Mouse (Mus musculus): ENCODE measurements around the gene Banp. TPM values are rescaled to one million over a fixed set of nuclear protein-coding genes. Genes with fewer than 3 reads are reported as not detected.

Banp gene
- polyA plus RNA-seq, 1 experiment from 2014 or later = 47.2 TPM

DNA sequence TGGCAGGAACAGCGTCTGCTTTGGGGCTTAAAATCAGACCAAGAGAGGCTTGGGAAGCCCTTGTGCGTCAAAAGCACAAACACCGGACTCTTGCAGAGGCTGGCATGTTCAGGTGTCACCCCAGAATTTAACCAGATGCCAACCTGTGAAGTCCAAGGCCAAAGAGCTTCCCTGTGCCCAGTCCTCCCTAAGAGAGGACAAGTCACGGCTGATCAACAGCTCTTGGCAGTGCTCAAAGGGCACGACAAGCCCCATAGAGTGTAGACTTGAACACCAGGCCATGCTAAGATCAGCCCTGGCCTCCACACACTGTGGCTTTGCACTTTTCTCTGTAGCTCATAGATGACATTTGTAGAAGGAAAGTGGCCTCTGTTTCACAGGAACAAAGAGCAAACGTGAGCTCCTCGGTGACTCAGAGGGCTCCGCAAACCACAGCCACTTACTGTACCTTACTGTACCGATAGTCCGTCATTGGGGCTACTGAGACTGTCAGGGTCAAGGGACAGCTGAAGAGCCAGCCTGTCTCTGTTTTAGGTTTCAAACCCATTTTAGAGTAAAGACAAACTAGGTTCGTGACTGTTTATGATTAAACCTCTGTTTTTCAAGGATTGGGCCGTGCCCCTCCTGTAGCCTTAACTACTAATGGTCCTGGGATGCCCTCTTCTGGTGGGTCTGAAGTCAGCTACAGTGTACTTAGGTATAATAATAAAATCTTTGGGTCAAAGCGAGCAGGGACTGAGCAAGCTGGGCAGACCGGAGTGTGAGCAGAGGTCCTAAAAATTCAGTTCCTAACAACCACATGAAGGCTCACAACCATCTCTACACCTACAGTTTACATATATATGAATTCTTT is 16.7 kb upstream of the Banp start:
- Histone ChIP-seq H3K4me2 (ENCODE audit: low read length) (no peak overlapping the region), H3K27ac (ENCODE audit: low read depth, low read length) (no peak overlapping the region), H3K4me1 (ENCODE audit: control insufficient read depth, insufficient read depth, low read length) (peaks cover 14% of the 10 kb centered on the region), H3K27me3 (replicated peaks; ENCODE audit: control insufficient read depth, insufficient read depth, low read length) (no peaks in the 10 kb centered on the region), H3K9me3 (replicated peaks; ENCODE audit: control insufficient read depth, low read length) (no peaks in the 10 kb centered on the region), H3K36me3 (ENCODE audit: control insufficient read depth, insufficient read depth, low read length) (no peaks in the 10 kb centered on the region), H3K9ac (ENCODE audit: low read length) (no peak overlapping the region), H3K4me3 (ENCODE audit: low read depth, low read length) (no peak overlapping the region)
- ATAC-seq = no peak
- 84% methylated on average over 14 of the region's 14 CpGs for WGBS
- no peak for DNase-seq (ENCODE audit: low spot score)

DNA sequence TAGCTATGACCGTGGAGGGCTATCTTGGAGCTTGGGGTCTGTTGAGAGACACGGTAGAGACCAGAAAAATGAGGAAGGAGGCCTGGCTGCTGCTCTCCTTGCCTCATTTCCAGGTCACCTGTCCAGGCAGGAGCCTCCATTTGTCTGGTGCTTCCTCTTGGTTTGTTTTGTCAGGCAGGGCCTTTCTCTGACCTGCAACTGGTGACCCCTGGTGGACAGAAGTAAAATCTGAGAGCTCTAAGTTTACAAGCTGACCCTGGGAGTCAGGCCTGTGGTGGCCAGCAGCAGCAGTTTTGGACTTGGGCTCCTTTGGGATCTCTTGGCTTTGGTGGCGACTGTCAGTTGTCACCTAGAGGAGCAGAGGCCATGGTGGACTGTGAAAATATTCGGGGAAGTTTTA is 15.0 kb upstream of the Banp start:
- WGBS = 31% methylated on average over 4 of the region's 4 CpGs
- Histone ChIP-seq H3K9me3 (replicated peaks; ENCODE audit: control insufficient read depth, low read length) (no peaks in the 10 kb centered on the region), H3K4me3 (ENCODE audit: low read depth, low read length) (no peak overlapping the region), H3K27ac (ENCODE audit: low read depth, low read length) (peak overlapping the region; percentile 84), H3K4me2 (ENCODE audit: low read length) (no peak overlapping the region), H3K4me1 (ENCODE audit: control insufficient read depth, insufficient read depth, low read length) (peaks cover 14% of the 10 kb centered on the region), H3K9ac (ENCODE audit: low read length) (no peak overlapping the region), H3K36me3 (ENCODE audit: control insufficient read depth, insufficient read depth, low read length) (no peaks in the 10 kb centered on the region), H3K27me3 (replicated peaks; ENCODE audit: control insufficient read depth, insufficient read depth, low read length) (no peaks in the 10 kb centered on the region)
- ATAC-seq (no peak), DNase-seq (ENCODE audit: low spot score) (peak; percentile 45)

DNA sequence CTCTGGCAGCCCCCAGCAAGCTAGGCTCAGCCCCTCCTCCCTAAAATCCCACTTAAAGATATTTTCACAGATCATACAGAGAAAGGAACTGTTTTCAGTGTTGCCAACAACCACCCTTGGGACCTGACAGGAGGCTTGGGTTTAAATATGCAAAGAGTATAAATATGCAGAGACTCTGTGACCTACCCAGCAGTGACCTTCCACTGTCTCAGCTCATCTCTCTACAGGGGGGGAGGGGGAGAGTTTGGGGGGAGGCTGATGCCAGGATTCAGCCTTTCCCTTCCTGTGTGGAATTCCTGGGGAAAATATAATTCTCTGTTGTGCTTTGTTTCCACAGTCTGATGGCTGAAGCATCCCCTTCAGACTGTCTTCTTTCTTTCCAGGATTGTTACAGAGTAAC is 14.6 kb upstream of the Banp start:
- DNase-seq (ENCODE audit: low spot score) (no peak), ATAC-seq (peak; percentile 42; the same call in 1 of the 2 replicates)
- Histone ChIP-seq H3K27me3 (replicated peaks; ENCODE audit: control insufficient read depth, insufficient read depth, low read length) (no peaks in the 10 kb centered on the region), H3K27ac (ENCODE audit: low read depth, low read length) (peak overlapping the region; percentile 84), H3K9ac (ENCODE audit: low read length) (no peak overlapping the region), H3K4me3 (ENCODE audit: low read depth, low read length) (no peak overlapping the region), H3K4me2 (ENCODE audit: low read length) (no peak overlapping the region), H3K4me1 (ENCODE audit: control insufficient read depth, insufficient read depth, low read length) (peaks cover 14% of the 10 kb centered on the region), H3K9me3 (replicated peaks; ENCODE audit: control insufficient read depth, low read length) (no peaks in the 10 kb centered on the region), H3K36me3 (ENCODE audit: control insufficient read depth, insufficient read depth, low read length) (no peaks in the 10 kb centered on the region)

DNA sequence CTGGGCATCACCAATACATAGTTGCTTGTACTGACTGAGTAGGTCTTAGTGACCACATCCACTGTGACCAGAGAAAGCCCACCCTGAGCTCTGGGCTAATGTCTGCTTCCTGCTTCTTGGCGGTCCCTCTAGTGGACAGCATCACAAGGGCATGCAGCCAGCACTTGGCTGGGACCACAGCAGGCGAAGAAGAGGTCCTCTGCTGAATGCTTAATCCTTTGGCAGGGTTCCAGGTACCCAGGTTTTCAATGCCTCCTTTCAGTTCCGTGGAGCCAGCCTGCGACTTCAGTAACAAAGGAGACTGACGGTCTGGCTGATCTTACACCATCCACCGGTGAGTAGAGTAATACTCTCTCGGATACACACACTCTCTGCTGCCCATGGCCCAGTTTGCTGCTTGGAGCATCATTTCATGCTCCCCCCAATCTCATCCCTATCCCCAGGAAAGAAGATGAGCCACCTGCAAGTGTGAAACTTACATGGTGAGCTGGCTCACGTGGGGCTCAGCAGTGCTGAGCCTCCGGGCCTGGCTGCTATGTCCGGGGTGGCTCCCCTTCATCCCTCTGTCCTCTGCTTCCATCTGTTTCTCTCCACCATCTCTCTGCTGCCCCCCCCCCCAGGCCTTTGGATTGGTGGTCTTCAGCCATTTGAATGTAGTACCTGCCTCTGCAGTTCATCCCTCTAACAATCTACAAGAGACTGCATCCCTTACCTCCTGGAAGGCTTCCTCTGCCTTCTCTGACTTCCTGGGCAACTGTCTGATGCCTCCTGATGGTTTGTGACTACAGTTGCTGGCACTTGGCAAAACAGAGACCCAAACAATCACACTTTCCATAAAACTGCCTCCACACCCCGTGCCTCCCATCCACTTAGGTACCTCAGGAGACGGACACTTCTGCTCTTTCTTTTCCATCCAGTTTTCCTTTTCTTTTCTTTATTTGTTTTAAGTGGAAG is 13.9 kb upstream of the Banp start:
- Histone ChIP-seq H3K36me3 (ENCODE audit: control insufficient read depth, insufficient read depth, low read length) (no peaks in the 10 kb centered on the region), H3K9me3 (replicated peaks; ENCODE audit: control insufficient read depth, low read length) (no peaks in the 10 kb centered on the region), H3K4me1 (ENCODE audit: control insufficient read depth, insufficient read depth, low read length) (peaks cover 14% of the 10 kb centered on the region), H3K27me3 (replicated peaks; ENCODE audit: control insufficient read depth, insufficient read depth, low read length) (no peaks in the 10 kb centered on the region), H3K27ac (ENCODE audit: low read depth, low read length) (peak overlapping the region; percentile 84), H3K4me3 (ENCODE audit: low read depth, low read length) (no peak overlapping the region), H3K4me2 (ENCODE audit: low read length) (peak overlapping the region; percentile 22; the same call in 1 of the 2 replicates), H3K9ac (ENCODE audit: low read length) (peak overlapping the region; percentile 29; the same call in 1 of the 2 replicates)
- DNase-seq (ENCODE audit: low spot score) (peak; percentile 94), ATAC-seq (peak; percentile 87)
- WGBS = 21% methylated on average over 12 of the region's 12 CpGs

DNA sequence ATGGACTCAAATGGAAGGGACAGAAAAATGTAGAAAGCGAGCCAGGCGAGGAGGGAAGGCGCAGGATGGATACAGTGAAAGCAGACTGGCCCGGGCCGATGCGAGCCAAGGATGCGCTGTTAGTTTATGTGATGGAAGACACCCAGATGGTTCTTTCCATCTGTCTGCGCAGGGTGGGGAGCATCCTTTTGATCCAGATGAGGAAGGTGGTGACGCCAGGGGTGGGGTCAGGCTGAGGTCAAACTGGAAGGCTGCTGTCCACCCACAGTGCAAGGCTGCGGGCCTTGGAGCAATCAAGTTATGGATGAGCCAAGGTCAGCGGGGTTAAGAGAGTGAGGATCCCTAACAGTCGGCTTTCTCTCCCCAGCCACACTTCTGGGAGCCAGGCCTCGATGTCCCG is 13.2 kb upstream of the Banp start:
- Histone ChIP-seq H3K27ac (ENCODE audit: low read depth, low read length) (peak overlapping the region; percentile 46; the same call in 1 of the 2 replicates), H3K36me3 (ENCODE audit: control insufficient read depth, insufficient read depth, low read length) (no peaks in the 10 kb centered on the region), H3K9ac (ENCODE audit: low read length) (no peak overlapping the region), H3K9me3 (replicated peaks; ENCODE audit: control insufficient read depth, low read length) (no peaks in the 10 kb centered on the region), H3K4me1 (ENCODE audit: control insufficient read depth, insufficient read depth, low read length) (peaks cover 14% of the 10 kb centered on the region), H3K4me3 (ENCODE audit: low read depth, low read length) (no peak overlapping the region), H3K27me3 (replicated peaks; ENCODE audit: control insufficient read depth, insufficient read depth, low read length) (no peaks in the 10 kb centered on the region), H3K4me2 (ENCODE audit: low read length) (no peak overlapping the region)
- ATAC-seq = no peak
- DNase-seq (ENCODE audit: low spot score) = no peak
- 83% methylated on average over 14 of the region's 14 CpGs for WGBS

DNA sequence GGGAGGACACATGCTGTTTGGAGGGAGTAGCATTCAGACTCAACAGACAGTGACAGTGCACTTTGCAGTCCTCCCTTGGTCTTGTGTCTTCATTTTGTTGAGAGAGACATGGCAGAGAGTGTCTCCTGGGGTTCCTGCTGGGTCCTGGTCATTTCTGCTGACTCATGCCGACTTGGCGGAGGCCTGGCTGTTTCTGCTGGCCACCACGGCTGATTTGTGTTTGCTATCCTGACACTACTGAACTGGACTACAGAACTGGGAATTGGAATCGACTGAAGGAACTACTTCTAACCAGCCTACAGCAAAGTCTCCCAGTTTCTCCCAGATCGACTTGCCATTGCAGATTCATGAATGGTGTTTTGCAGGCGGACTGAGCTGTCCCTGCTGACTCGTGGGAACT is 10.8 kb upstream of the Banp start:
- no peak overlapping the region for H3K4me2 ChIP-seq (ENCODE audit: low read length)
- H3K27ac ChIP-seq (ENCODE audit: low read depth, low read length) = no peak overlapping the region
- no peak for ATAC-seq
- no peak overlapping the region for H3K9ac ChIP-seq (ENCODE audit: low read length)
- H3K4me3 ChIP-seq (ENCODE audit: low read depth, low read length) = no peak overlapping the region
- no peaks in the 10 kb centered on the region for H3K9me3 ChIP-seq (replicated peaks; ENCODE audit: control insufficient read depth, low read length)
- no peaks in the 10 kb centered on the region for H3K36me3 ChIP-seq (ENCODE audit: control insufficient read depth, insufficient read depth, low read length)
- H3K4me1 ChIP-seq (ENCODE audit: control insufficient read depth, insufficient read depth, low read length) = peaks cover 14% of the 10 kb centered on the region
- DNase-seq (ENCODE audit: low spot score) = no peak
- WGBS = 84% methylated on average over 7 of the region's 7 CpGs
- H3K27me3 ChIP-seq (replicated peaks; ENCODE audit: control insufficient read depth, insufficient read depth, low read length) = no peaks in the 10 kb centered on the region

DNA sequence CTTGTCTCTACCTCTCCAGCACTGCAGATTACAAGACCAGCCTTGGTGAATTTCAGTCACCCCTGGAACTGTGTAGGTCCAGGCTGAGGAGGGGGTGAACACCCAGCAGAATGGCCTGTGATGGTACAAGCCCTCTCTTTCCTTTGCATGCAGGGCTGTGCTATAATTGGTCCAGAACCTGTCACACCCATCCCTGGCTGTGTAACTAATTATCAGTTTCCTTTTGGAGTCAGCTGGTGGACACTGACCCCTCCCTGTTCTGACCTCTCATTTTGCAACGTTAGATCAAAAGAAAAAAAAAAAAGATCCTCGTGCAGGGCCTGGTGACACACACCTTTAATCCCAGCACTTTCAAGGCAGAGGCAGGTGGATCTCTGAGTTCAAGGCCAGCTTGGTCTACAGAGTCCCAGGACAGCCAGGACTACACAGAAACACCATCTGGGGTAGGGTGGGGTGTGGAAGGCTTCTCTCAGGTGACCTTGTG is 6.5 kb upstream of the Banp start:
- no peaks in the 10 kb centered on the region for H3K36me3 ChIP-seq (ENCODE audit: control insufficient read depth, insufficient read depth, low read length)
- no peak overlapping the region for H3K9ac ChIP-seq (ENCODE audit: low read length)
- no peak overlapping the region for H3K27ac ChIP-seq (ENCODE audit: low read depth, low read length)
- no peak for DNase-seq (ENCODE audit: low spot score)
- no peak overlapping the region for H3K4me2 ChIP-seq (ENCODE audit: low read length)
- no peak overlapping the region for H3K4me3 ChIP-seq (ENCODE audit: low read depth, low read length)
- H3K27me3 ChIP-seq (replicated peaks; ENCODE audit: control insufficient read depth, insufficient read depth, low read length) = no peaks in the 10 kb centered on the region
- H3K4me1 ChIP-seq (ENCODE audit: control insufficient read depth, insufficient read depth, low read length) = peaks cover 9% of the 10 kb centered on the region
- WGBS = 50% methylated on average over 2 of the region's 2 CpGs
- no peak for ATAC-seq
- no peaks in the 10 kb centered on the region for H3K9me3 ChIP-seq (replicated peaks; ENCODE audit: control insufficient read depth, low read length)

DNA sequence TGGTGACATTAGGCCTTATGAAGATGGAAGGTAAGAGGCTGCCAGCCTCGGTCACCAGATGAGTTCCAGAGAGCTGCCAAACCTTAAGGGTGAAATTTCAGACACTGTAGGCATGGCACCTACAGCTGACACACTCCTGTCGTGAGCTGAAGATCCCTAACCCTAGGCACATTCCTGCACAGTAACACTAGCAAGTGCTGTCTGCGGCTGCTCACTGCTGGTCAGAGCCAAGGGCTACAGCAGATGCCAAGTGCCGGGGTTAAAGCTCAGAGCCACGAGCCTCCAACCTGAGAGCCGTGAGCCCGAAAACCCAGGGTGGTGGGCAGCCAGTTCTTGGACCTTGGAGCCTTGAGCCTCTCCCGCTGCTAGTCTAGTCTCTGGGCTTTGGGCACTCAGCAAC is 5.8 kb upstream of the Banp start:
- Histone ChIP-seq H3K4me2 (ENCODE audit: low read length) (no peak overlapping the region), H3K36me3 (ENCODE audit: control insufficient read depth, insufficient read depth, low read length) (no peaks in the 10 kb centered on the region), H3K9me3 (replicated peaks; ENCODE audit: control insufficient read depth, low read length) (no peaks in the 10 kb centered on the region), H3K4me1 (ENCODE audit: control insufficient read depth, insufficient read depth, low read length) (peaks cover 14% of the 10 kb centered on the region), H3K9ac (ENCODE audit: low read length) (no peak overlapping the region), H3K27me3 (replicated peaks; ENCODE audit: control insufficient read depth, insufficient read depth, low read length) (no peaks in the 10 kb centered on the region), H3K4me3 (ENCODE audit: low read depth, low read length) (no peak overlapping the region), H3K27ac (ENCODE audit: low read depth, low read length) (no peak overlapping the region)
- DNase-seq (ENCODE audit: low spot score) (no peak), ATAC-seq (no peak)
- 78% methylated on average over 8 of the region's 8 CpGs for WGBS

Data from forebrain, embryonic 14.5 days (tissue).